Mouse (Mus musculus): ENCODE measurements around the gene Pcif1. TPM values are rescaled to one million over a fixed set of nuclear protein-coding genes. Genes with fewer than 3 reads are reported as not detected.

Pcif1 gene
- total and polyA plus RNA-seq, 2 experiments from 2014 or later: 83.7 to 108 TPM

DNA sequence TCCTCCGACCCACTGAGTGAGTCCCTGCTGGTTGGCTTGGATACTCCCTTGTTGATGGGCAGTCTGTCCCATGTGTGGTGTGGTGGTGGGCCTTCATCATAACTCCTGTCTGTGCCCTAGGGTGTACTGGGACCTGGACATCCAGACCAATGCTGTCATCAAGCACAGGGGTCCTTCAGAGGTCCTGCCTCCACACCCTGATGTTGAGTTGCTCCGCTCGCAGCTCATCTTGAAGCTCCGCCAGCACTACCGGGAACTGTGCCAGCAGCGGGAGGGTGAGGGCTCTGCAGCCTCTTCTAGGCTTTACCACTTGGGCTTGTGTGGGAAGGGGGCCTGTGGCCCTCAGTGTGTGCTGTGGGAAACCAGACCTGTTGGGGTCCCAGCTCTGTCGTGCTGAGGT, 6.7 kb downstream of the Pcif1 start:
- DNase-seq (ENCODE audit: low spot score) (peak; percentile 80), ATAC-seq (peak; percentile 22)
- Histone ChIP-seq H3K4me2 (ENCODE audit: low read depth, low read length) (no peak overlapping the region), H3K9me3 (ENCODE audit: low read length) (no peaks in the 10 kb centered on the region), H3K36me3 (ENCODE audit: insufficient read depth, low read length) (peaks cover 77% of the 10 kb centered on the region), H3K27ac (peak overlapping the region; percentile 48; the same call in 1 of the 2 replicates), H3K9ac (replicated peaks; ENCODE audit: low read length) (no peak overlapping the region), H3K27me3 (ENCODE audit: insufficient read depth, low read length) (no peaks in the 10 kb centered on the region), H3K4me3 (ENCODE audit: low read length) (no peak overlapping the region), H3K4me1 (ENCODE audit: insufficient read depth, low read length) (no peaks in the 10 kb centered on the region)
- TF ChIP-seq CTCF (IDR thresholded peaks at IDR 0.05; ENCODE audit: low read depth): no peak
- 30% methylated on average over 7 of the region's 7 CpGs for WGBS

DNA sequence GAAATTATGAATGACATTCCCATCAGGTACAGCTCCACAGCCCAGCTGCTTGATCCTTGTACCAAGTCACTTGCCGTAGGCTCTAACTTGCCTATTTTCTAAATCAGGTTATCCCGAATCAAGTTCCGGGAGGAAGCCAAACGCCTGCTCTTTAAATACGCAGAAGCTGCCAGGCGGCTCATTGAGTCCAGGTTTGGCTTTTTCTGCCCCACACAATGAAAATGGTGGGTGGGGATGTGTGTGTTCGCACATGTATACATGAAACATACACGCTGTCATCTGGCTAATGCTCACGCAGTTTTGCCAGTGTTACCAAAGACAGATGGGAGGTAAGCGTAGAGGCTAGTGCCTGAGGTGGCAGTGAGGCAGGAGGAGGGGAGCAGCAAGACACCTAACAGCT, 7.5 kb downstream of the Pcif1 start:
- ATAC-seq (no peak), DNase-seq (ENCODE audit: low spot score) (no peak)
- Histone ChIP-seq H3K4me2 (ENCODE audit: low read depth, low read length) (no peak overlapping the region), H3K27ac (no peak overlapping the region), H3K4me1 (ENCODE audit: insufficient read depth, low read length) (no peaks in the 10 kb centered on the region), H3K9me3 (ENCODE audit: low read length) (no peaks in the 10 kb centered on the region), H3K27me3 (ENCODE audit: insufficient read depth, low read length) (no peaks in the 10 kb centered on the region), H3K4me3 (ENCODE audit: low read length) (no peak overlapping the region), H3K36me3 (ENCODE audit: insufficient read depth, low read length) (peaks cover 83% of the 10 kb centered on the region), H3K9ac (replicated peaks; ENCODE audit: low read length) (no peak overlapping the region)
- WGBS: 89% methylated on average over 10 of the region's 10 CpGs
- no peak for TF ChIP-seq CTCF (IDR thresholded peaks at IDR 0.05; ENCODE audit: low read depth)

DNA sequence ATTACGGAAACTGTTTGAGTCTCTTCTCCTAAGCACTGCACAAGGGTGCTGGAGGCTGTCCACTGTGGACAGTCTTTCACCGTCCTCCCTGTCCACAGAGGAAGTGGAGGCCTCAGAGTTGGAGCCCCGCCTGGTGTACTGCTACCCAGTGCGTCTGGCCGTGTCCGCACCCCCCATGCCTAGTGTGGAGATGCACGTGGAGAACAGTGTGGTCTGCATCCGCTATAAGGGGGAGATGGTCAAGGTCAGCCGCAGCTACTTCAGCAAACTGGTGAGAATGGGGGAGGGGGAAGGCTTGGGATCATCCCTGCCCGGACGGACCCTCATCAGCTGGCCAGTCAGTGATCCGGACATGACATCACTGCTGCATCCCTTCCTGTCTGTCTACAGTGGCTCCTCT, 9.9 kb downstream of the Pcif1 start:
- TF ChIP-seq CTCF (IDR thresholded peaks at IDR 0.05; ENCODE audit: low read depth): no peak
- 78% methylated on average over 12 of the region's 12 CpGs for WGBS
- Histone ChIP-seq H3K4me1 (ENCODE audit: insufficient read depth, low read length) (no peaks in the 10 kb centered on the region), H3K9ac (replicated peaks; ENCODE audit: low read length) (no peak overlapping the region), H3K36me3 (ENCODE audit: insufficient read depth, low read length) (peaks cover 93% of the 10 kb centered on the region), H3K27me3 (ENCODE audit: insufficient read depth, low read length) (no peaks in the 10 kb centered on the region), H3K9me3 (ENCODE audit: low read length) (no peaks in the 10 kb centered on the region), H3K4me3 (ENCODE audit: low read length) (no peak overlapping the region), H3K4me2 (ENCODE audit: low read depth, low read length) (no peak overlapping the region), H3K27ac (no peak overlapping the region)
- ATAC-seq: no peak
- DNase-seq (ENCODE audit: low spot score): no peak

DNA sequence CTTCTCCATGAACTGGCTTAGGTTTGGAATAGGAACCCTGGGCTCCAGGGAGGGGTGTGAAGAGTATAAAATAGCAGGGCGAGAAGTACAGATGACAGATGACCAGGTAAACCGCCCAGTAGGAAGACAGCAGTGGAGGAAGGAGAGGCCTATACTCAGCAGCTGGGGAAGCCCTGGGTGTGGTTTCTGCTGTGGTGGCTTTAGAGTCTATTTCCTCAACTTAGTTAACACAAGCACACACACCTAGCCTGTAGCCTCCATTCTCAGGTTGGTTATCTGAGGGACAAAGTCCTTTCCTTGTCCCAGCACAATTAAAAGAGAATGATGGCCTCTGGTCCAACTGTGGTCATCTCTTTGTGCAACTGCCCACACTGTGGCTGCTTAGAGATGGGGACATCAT, 10.9 kb downstream of the Pcif1 start:
- no peak overlapping the region for H3K9ac ChIP-seq (replicated peaks; ENCODE audit: low read length)
- H3K9me3 ChIP-seq (ENCODE audit: low read length): no peaks in the 10 kb centered on the region
- 93% methylated on average over 2 of the region's 2 CpGs for WGBS
- DNase-seq (ENCODE audit: low spot score) (no peak), ATAC-seq (no peak)
- no peak overlapping the region for H3K4me3 ChIP-seq (ENCODE audit: low read length)
- no peak for TF ChIP-seq CTCF (IDR thresholded peaks at IDR 0.05; ENCODE audit: low read depth)
- no peak overlapping the region for H3K4me2 ChIP-seq (ENCODE audit: low read depth, low read length)
- H3K27me3 ChIP-seq (ENCODE audit: insufficient read depth, low read length): no peaks in the 10 kb centered on the region
- no peak overlapping the region for H3K27ac ChIP-seq
- no peaks in the 10 kb centered on the region for H3K4me1 ChIP-seq (ENCODE audit: insufficient read depth, low read length)
- H3K36me3 ChIP-seq (ENCODE audit: insufficient read depth, low read length): peaks cover 88% of the 10 kb centered on the region

DNA sequence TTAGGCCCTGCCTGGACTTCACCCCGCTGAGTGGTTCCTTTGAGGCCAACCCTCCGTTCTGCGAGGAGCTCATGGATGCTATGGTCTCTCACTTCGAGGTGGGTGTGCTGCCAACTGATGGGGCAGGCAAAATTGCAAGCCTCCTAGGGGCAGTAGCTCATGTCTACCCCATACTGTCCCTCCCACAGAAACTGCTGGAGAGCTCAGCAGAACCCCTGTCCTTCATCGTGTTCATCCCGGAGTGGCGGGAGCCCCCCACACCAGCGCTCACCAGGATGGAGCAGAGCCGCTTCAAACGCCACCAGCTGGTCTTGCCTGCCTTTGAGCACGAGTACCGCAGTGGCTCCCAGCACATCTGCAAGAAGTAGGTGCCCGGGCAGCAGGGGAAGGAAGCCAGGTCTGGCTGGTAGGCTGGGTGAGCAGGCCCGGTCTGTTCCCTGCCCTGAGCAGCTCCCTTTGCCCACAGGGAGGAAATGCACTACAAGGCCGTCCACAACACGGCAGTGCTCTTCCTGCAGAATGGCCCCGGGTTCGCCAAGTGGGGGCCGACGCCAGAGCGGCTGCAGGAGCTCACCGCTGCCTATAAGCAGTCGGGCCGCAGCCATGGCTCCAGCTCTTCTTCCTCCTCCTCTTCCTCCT, 11.4 kb downstream of the Pcif1 start:
- H3K4me2 ChIP-seq (ENCODE audit: low read depth, low read length): no peak overlapping the region
- ATAC-seq: no peak
- WGBS: 90% methylated on average over 24 of the region's 24 CpGs
- no peak overlapping the region for H3K4me3 ChIP-seq (ENCODE audit: low read length)
- no peak overlapping the region for H3K27ac ChIP-seq
- no peak for TF ChIP-seq CTCF (IDR thresholded peaks at IDR 0.05; ENCODE audit: low read depth)
- H3K9ac ChIP-seq (replicated peaks; ENCODE audit: low read length): no peak overlapping the region
- H3K27me3 ChIP-seq (ENCODE audit: insufficient read depth, low read length): no peaks in the 10 kb centered on the region
- H3K9me3 ChIP-seq (ENCODE audit: low read length): no peaks in the 10 kb centered on the region
- DNase-seq (ENCODE audit: low spot score): no peak
- no peaks in the 10 kb centered on the region for H3K4me1 ChIP-seq (ENCODE audit: insufficient read depth, low read length)
- H3K36me3 ChIP-seq (ENCODE audit: insufficient read depth, low read length): peaks cover 88% of the 10 kb centered on the region

DNA sequence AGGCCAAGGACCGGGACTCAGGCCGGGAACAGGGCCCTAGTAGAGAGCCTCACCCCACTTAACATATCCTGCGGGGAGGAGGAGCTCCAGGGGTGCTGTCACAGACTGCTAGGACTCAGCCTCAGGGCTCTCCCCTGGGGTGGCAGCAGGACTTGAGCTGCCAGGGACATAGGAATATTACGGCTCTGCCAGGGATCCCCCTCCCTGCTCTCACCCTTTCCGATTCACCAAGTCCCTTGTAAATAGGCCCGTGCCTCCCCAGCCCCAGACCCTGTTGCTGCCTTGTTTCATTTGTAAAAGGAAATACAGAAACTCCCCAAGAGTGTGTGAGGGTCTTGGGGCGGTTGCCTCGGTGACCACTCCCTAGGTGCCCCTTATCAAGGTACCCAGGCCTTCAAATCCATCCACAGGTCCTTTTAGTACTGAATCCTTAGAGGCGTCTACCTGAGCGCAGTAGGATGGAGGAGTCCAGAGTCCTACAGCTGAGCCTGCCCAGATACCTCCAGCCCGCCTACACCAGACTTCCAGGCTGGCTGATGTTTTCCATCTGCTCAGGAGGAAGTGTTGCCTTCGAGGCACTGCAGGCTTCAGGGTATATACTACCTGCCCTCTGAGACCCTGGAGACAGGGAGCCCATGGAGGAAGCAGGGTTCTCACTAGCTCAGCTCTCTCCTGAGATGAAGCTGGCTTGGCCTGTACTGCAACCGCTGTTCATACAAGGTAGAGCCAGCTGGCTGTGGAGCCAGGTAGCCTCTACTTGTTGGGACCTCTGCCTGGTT, 12.1 kb downstream of the Pcif1 start:
- 87% methylated on average over 13 of the region's 13 CpGs for WGBS
- H3K9me3 ChIP-seq (ENCODE audit: low read length): no peaks in the 10 kb centered on the region

More for the DNA sequence above, 12.1 kb downstream of the Pcif1 start:
- no peak for ATAC-seq
- Histone ChIP-seq H3K27ac (no peak overlapping the region), H3K4me1 (ENCODE audit: insufficient read depth, low read length) (no peaks in the 10 kb centered on the region), H3K4me3 (ENCODE audit: low read length) (no peak overlapping the region), H3K4me2 (ENCODE audit: low read depth, low read length) (no peak overlapping the region), H3K9ac (replicated peaks; ENCODE audit: low read length) (no peak overlapping the region), H3K27me3 (ENCODE audit: insufficient read depth, low read length) (no peaks in the 10 kb centered on the region), H3K36me3 (ENCODE audit: insufficient read depth, low read length) (peaks cover 88% of the 10 kb centered on the region)
- DNase-seq (ENCODE audit: low spot score): no peak
- TF ChIP-seq CTCF (IDR thresholded peaks at IDR 0.05; ENCODE audit: low read depth): no peak

All from hindbrain, postnatal 0 days (tissue).